Mouse (Mus musculus): ENCODE results near the gene Casp14.
A peak's percentile ranks its signal among the peaks of the same experiment; 100 is the strongest.

The Casp14 gene

GRCm38 (mm10) chr10:78718056-78718455 is at the start of gene Casp14:
Casp14 (minus strand) TSS chr10:78718294.
- no peak for DNase-seq (ENCODE audit: low spot score)

GRCm38 (mm10) chr10:78765570-78765969 is 47.5 kb upstream of the Casp14 start:
- DNase-seq (ENCODE audit: low spot score) = no peak

- DNase-seq (ENCODE audit: low spot score) = peak; percentile 29
Observed at GRCm38 (mm10) chr10:78756021-78756420, 37.9 kb upstream of the Casp14 start.

- DNase-seq (ENCODE audit: low spot score) = no peak
Observed at GRCm38 (mm10) chr10:78752452-78753191, 34.5 kb upstream of the Casp14 start, which contains the start of gene Ccdc105. Ccdc105 (minus strand) TSS chr10:78753065.

GRCm38 (mm10) chr10:78748946-78749345 is 30.9 kb upstream of the Casp14 start:
- DNase-seq (ENCODE audit: low spot score) = no peak

GRCm38 (mm10) chr10:78748161-78748560 is 30.1 kb upstream of the Casp14 start:
- no peak for DNase-seq (ENCODE audit: low spot score)

- no peak for DNase-seq (ENCODE audit: low spot score)
Observed at GRCm38 (mm10) chr10:78747035-78747721, 29.1 kb upstream of the Casp14 start.

GRCm38 (mm10) chr10:78745453-78746232 is 27.5 kb upstream of the Casp14 start:
- DNase-seq (ENCODE audit: low spot score) = no peak

- no peak for DNase-seq (ENCODE audit: low spot score)
Observed at GRCm38 (mm10) chr10:78743721-78744120, 25.6 kb upstream of the Casp14 start.

GRCm38 (mm10) chr10:78739821-78740220 is 21.7 kb upstream of the Casp14 start:
- no peak for DNase-seq (ENCODE audit: low spot score)

GRCm38 (mm10) chr10:78727876-78728275 is 9.8 kb upstream of the Casp14 start:
- DNase-seq (ENCODE audit: low spot score) = no peak

- DNase-seq (ENCODE audit: low spot score) = no peak
Observed at GRCm38 (mm10) chr10:78727035-78727434, 8.9 kb upstream of the Casp14 start.

- no peak for DNase-seq (ENCODE audit: low spot score)
Observed at GRCm38 (mm10) chr10:78723416-78723815, 5.3 kb upstream of the Casp14 start.

GRCm38 (mm10) chr10:78722654-78723053 is 4.6 kb upstream of the Casp14 start:
- DNase-seq (ENCODE audit: low spot score) = no peak

- no peak for DNase-seq (ENCODE audit: low spot score)
Observed at GRCm38 (mm10) chr10:78722036-78722435, 3.9 kb upstream of the Casp14 start.

GRCm38 (mm10) chr10:78716231-78716630 is 1.9 kb downstream of the Casp14 start:
- no peak for DNase-seq (ENCODE audit: low spot score)

GRCm38 (mm10) chr10:78715156-78715555 is 2.9 kb downstream of the Casp14 start:
- no peak for DNase-seq (ENCODE audit: low spot score)

GRCm38 (mm10) chr10:78714129-78714528 is 4.0 kb downstream of the Casp14 start:
- no peak for DNase-seq (ENCODE audit: low spot score)

- no peak for DNase-seq (ENCODE audit: low spot score)
Observed at GRCm38 (mm10) chr10:78710706-78711105, 7.4 kb downstream of the Casp14 start.

GRCm38 (mm10) chr10:78700881-78701280 is 17.2 kb downstream of the Casp14 start:
- no peak for DNase-seq (ENCODE audit: low spot score)

GRCm38 (mm10) chr10:78689973-78690372 is 28.1 kb downstream of the Casp14 start:
- no peak for DNase-seq (ENCODE audit: low spot score)

- DNase-seq (ENCODE audit: low spot score) = no peak
Observed at GRCm38 (mm10) chr10:78686995-78687577, 31.0 kb downstream of the Casp14 start.

Measured in urinary bladder, postnatal 10 days (tissue).